Mouse (Mus musculus) MEL (cell line): ENCODE data around the gene Smyd3. TPM values are rescaled to one million over a fixed set of nuclear protein-coding genes. Genes with fewer than 3 reads are reported as not detected.

Experiments used
- DNase-seq: peaks from one replicate; pipeline ENCODE4 v3.0.0; 2011; ENCODE audit warnings: low read depth, low spot score
- H3K27ac ChIP-seq: 2 replicates; pipeline ENCODE4 v1.5.1; 2012; ENCODE audit warnings: low read depth, mild to moderate bottlenecking, control low read depth, low read length, moderate library complexity; ENCODE audit not compliant: control insufficient read depth
- H3K27me3 ChIP-seq, 2 experiments: fragments of 150-350 bp in 1 of 2; sonication (generic) in 1 of 2; 2 replicates each; pipeline ENCODE4 v1.6.1; 2012; ENCODE audit warnings: low read length in 2 of 2, mild to moderate bottlenecking in 2 of 2, improper control_type of control experiment in 1 of 2, moderate library complexity in 1 of 2; ENCODE audit not compliant: insufficient read depth in 2 of 2, control insufficient read depth in 1 of 2
- H3K36me3 ChIP-seq, 2 experiments: 2 replicates each; pipeline ENCODE4 v1.6.1; 2012 to 2014; ENCODE audit warnings: low read length in 2 of 2, improper control_type of control experiment in 1 of 2, inconsistent platforms in 1 of 2, mild to moderate bottlenecking in 1 of 2; ENCODE audit not compliant: insufficient read depth in 2 of 2, control insufficient read depth in 1 of 2
- H3K4me1 ChIP-seq, 2 experiments: fragments of 150-350 bp in 1 of 2; sonication (generic) in 1 of 2; 2 replicates each; pipeline ENCODE4 v1.6.1; 2012; ENCODE audit warnings: low read length in 2 of 2, improper control_type of control experiment in 1 of 2, mild to moderate bottlenecking in 1 of 2; ENCODE audit not compliant: insufficient read depth in 2 of 2, control insufficient read depth in 1 of 2
- H3K4me3 ChIP-seq, 2 experiments: fragments of 150-350 bp in 1 of 2; sonication (generic) in 1 of 2; 2 replicates each; pipeline ENCODE4 v1.5.1; 2012; ENCODE audit warnings: low read depth in 2 of 2, low read length in 2 of 2, mild to moderate bottlenecking in 2 of 2, moderate library complexity in 2 of 2, control low read depth in 1 of 2, improper control_type of control experiment in 1 of 2; ENCODE audit not compliant: control insufficient read depth in 1 of 2, insufficient read depth in 1 of 2
- H3K79me2 ChIP-seq: 2 replicates; pipeline ENCODE4 v1.6.1; 2012; ENCODE audit warnings: mild to moderate bottlenecking, low read length, moderate library complexity; ENCODE audit not compliant: control insufficient read depth, poor library complexity, insufficient read depth
- H3K9ac ChIP-seq: 2 replicates; pipeline ENCODE4 v1.6.1; 2012; ENCODE audit warnings: low read depth, mild to moderate bottlenecking, control low read depth, low read length, moderate library complexity; ENCODE audit not compliant: control insufficient read depth, poor library complexity, severe bottlenecking
- H3K9me3 ChIP-seq: fragments of 150-350 bp; sonication (generic); replicated peaks from 2 replicates; pipeline ENCODE4 v1.6.1; 2012; ENCODE audit warnings: mild to moderate bottlenecking, low read length, improper control_type of control experiment, moderate library complexity; ENCODE audit not compliant: insufficient read depth
- BHLHE40 ChIP-seq: IDR thresholded peaks from 2 replicates; pipeline ENCODE4 v1.6.1; 2012; ENCODE audit warnings: low read depth, mild to moderate bottlenecking, inconsistent platforms, low read length, improper control_type of control experiment, borderline replicate concordance
- CHD1 ChIP-seq: IDR thresholded peaks from 2 replicates; pipeline ENCODE4 v1.6.1; 2012; ENCODE audit warnings: low read depth, mild to moderate bottlenecking, inconsistent platforms, low read length, improper control_type of control experiment
- CHD2 ChIP-seq: IDR thresholded peaks from 2 replicates; pipeline ENCODE4 v1.6.1; 2011; ENCODE audit warnings: low read length, improper control_type of control experiment
- CTCF ChIP-seq, 3 experiments: IDR thresholded peaks in 2 of 3; conservative IDR thresholded peaks in 1 of 3; 2 replicates each; pipeline ENCODE4 v1.5.1; 2011 to 2012; ENCODE audit warnings: low read length in 3 of 3, low read depth in 2 of 3, mild to moderate bottlenecking in 2 of 3, improper control_type of control experiment in 1 of 3, inconsistent platforms in 1 of 3, mixed read lengths in 1 of 3, moderate library complexity in 1 of 3; ENCODE audit not compliant: control insufficient read depth in 1 of 3, insufficient read depth in 1 of 3, poor library complexity in 1 of 3, severe bottlenecking in 1 of 3
- E2F4 ChIP-seq: IDR thresholded peaks from 2 replicates; pipeline ENCODE4 v1.6.1; 2011; ENCODE audit warnings: low read depth, low read length, improper control_type of control experiment, borderline replicate concordance
- ELF1 ChIP-seq: IDR thresholded peaks from 2 replicates; pipeline ENCODE4 v1.6.1; 2014; ENCODE audit warnings: low read depth, mild to moderate bottlenecking, inconsistent platforms, low read length, improper control_type of control experiment, moderate library complexity
- ETS1 ChIP-seq: IDR thresholded peaks from 2 replicates; pipeline ENCODE4 v1.6.1; 2012; ENCODE audit warnings: low read depth, mild to moderate bottlenecking, inconsistent platforms, low read length, improper control_type of control experiment, moderate library complexity
- GABPA ChIP-seq: IDR thresholded peaks from 2 replicates; pipeline ENCODE4 v1.6.1; 2012; ENCODE audit warnings: low read depth, mild to moderate bottlenecking, inconsistent platforms, low read length, improper control_type of control experiment, moderate library complexity
- HCFC1 ChIP-seq: IDR thresholded peaks from 2 replicates; pipeline ENCODE4 v1.6.1; 2012; ENCODE audit warnings: low read depth, mild to moderate bottlenecking, inconsistent platforms, low read length, improper control_type of control experiment, moderate library complexity
- JUND ChIP-seq: IDR thresholded peaks from 2 replicates; pipeline ENCODE4 v1.6.1; 2011; ENCODE audit warnings: low read depth, mild to moderate bottlenecking, improper control_type of control experiment, low read length
- KAT2A ChIP-seq: conservative IDR thresholded peaks from 2 replicates; pipeline ENCODE4 v1.6.1; 2012; ENCODE audit warnings: low read depth, low read length, improper control_type of control experiment, inconsistent platforms
- MAFK ChIP-seq: IDR thresholded peaks from 2 replicates; pipeline ENCODE4 v1.6.1; 2011; ENCODE audit warnings: low read depth, mild to moderate bottlenecking, low read length, improper control_type of control experiment, borderline replicate concordance
- MAX ChIP-seq: IDR thresholded peaks from 2 replicates; pipeline ENCODE4 v1.6.1; 2011; ENCODE audit warnings: low read length, improper control_type of control experiment
- MAZ ChIP-seq: IDR thresholded peaks from 2 replicates; pipeline ENCODE4 v1.6.1; 2012; ENCODE audit warnings: low read depth, mild to moderate bottlenecking, inconsistent platforms, low read length, improper control_type of control experiment
- MEF2A ChIP-seq: IDR thresholded peaks from 2 replicates; pipeline ENCODE4 v1.6.1; 2014; ENCODE audit warnings: low read depth, mild to moderate bottlenecking, inconsistent platforms, low read length, improper control_type of control experiment; ENCODE audit not compliant: poor library complexity, insufficient replicate concordance, severe bottlenecking; ENCODE audit errors: extremely low read depth
- MXI1 ChIP-seq: IDR thresholded peaks from 2 replicates; pipeline ENCODE4 v1.6.1; 2011; ENCODE audit warnings: mild to moderate bottlenecking, low read depth, low read length, improper control_type of control experiment
- MYB ChIP-seq: IDR thresholded peaks from 2 replicates; pipeline ENCODE4 v1.6.1; 2011; ENCODE audit warnings: mild to moderate bottlenecking, low read depth, low read length, improper control_type of control experiment
- MYC ChIP-seq: IDR thresholded peaks from 2 replicates; pipeline ENCODE4 v1.6.1; 2011; ENCODE audit warnings: low read depth, mild to moderate bottlenecking, low read length, improper control_type of control experiment, moderate library complexity
- NELFE ChIP-seq: IDR thresholded peaks from 2 replicates; pipeline ENCODE4 v1.6.1; 2011; ENCODE audit warnings: low read depth, low read length, improper control_type of control experiment
- NRF1 ChIP-seq: IDR thresholded peaks from 2 replicates; pipeline ENCODE4 v1.6.1; 2014; ENCODE audit warnings: low read depth, mild to moderate bottlenecking, inconsistent platforms, low read length, improper control_type of control experiment, moderate library complexity; ENCODE audit not compliant: poor library complexity, insufficient read depth, severe bottlenecking
- POLR2A ChIP-seq, 2 experiments: IDR thresholded peaks; 2 replicates each; pipeline ENCODE4 v1.6.1; 2011 to 2012; ENCODE audit warnings: low read length in 2 of 2, mild to moderate bottlenecking in 2 of 2, control low read depth in 1 of 2, improper control_type of control experiment in 1 of 2, low read depth in 1 of 2, moderate library complexity in 1 of 2; ENCODE audit not compliant: control insufficient read depth in 1 of 2, insufficient read depth in 1 of 2, poor library complexity in 1 of 2
- POLR2AphosphoS2 ChIP-seq: IDR thresholded peaks from 2 replicates; pipeline ENCODE4 v1.6.1; 2011; ENCODE audit warnings: low read length, improper control_type of control experiment
- POLR2AphosphoS5 ChIP-seq: IDR thresholded peaks from 2 replicates; pipeline ENCODE4 v1.6.1; 2012; ENCODE audit warnings: low read depth, borderline replicate concordance, mild to moderate bottlenecking, inconsistent platforms, low read length, moderate library complexity, mixed read lengths
- RAD21 ChIP-seq: IDR thresholded peaks from 2 replicates; pipeline ENCODE4 v1.6.1; 2011; ENCODE audit warnings: mild to moderate bottlenecking, low read depth, low read length, improper control_type of control experiment
- SMC3 ChIP-seq: IDR thresholded peaks from 2 replicates; pipeline ENCODE4 v1.6.1; 2011; ENCODE audit warnings: low read depth, low read length, improper control_type of control experiment
- TAL1 ChIP-seq: IDR thresholded peaks from 2 replicates; pipeline ENCODE4 v1.6.1; 2012; ENCODE audit warnings: mild to moderate bottlenecking, inconsistent platforms, low read length, moderate library complexity, mixed read lengths
- TBP ChIP-seq: IDR thresholded peaks from 2 replicates; pipeline ENCODE4 v1.8.0; 2011; ENCODE audit warnings: low read depth, low read length, improper control_type of control experiment
- UBTF ChIP-seq: IDR thresholded peaks from 2 replicates; pipeline ENCODE4 v1.6.1; 2012; ENCODE audit warnings: low read depth, mild to moderate bottlenecking, inconsistent platforms, low read length, improper control_type of control experiment, moderate library complexity, borderline replicate concordance; ENCODE audit not compliant: insufficient read depth
- USF1 ChIP-seq: IDR thresholded peaks from 2 replicates; pipeline ENCODE4 v1.6.1; 2014; ENCODE audit warnings: low read depth, mild to moderate bottlenecking, inconsistent platforms, low read length, improper control_type of control experiment, moderate library complexity
- USF2 ChIP-seq, 2 experiments: IDR thresholded peaks; 2 replicates each; pipeline ENCODE4 v1.6.1; 2011 to 2012; ENCODE audit warnings: improper control_type of control experiment in 2 of 2, low read length in 2 of 2, borderline replicate concordance in 1 of 2, inconsistent platforms in 1 of 2, low read depth in 1 of 2, mild to moderate bottlenecking in 1 of 2; ENCODE audit not compliant: insufficient read depth in 1 of 2
- ZC3H11A ChIP-seq: IDR thresholded peaks from 2 replicates; pipeline ENCODE4 v1.6.1; 2012; ENCODE audit warnings: low read depth, mild to moderate bottlenecking, inconsistent platforms, low read length, improper control_type of control experiment
- ZKSCAN1 ChIP-seq: IDR thresholded peaks from 2 replicates; pipeline ENCODE4 v1.6.1; 2012; ENCODE audit warnings: low read depth, mild to moderate bottlenecking, inconsistent platforms, low read length, improper control_type of control experiment, moderate library complexity
- ZMIZ1 ChIP-seq: IDR thresholded peaks from 2 replicates; pipeline ENCODE4 v1.6.1; 2012; ENCODE audit warnings: low read depth, mild to moderate bottlenecking, inconsistent platforms, low read length, improper control_type of control experiment, moderate library complexity
- ZNF384 ChIP-seq: IDR thresholded peaks from 2 replicates; pipeline ENCODE4 v1.6.1; 2012; ENCODE audit warnings: low read depth, mild to moderate bottlenecking, inconsistent platforms, low read length, improper control_type of control experiment
- polyA plus RNA-seq, 2 experiments: library from polyadenylated mRNA; stranded (reverse) in 1 of 2; unstranded in 1 of 2; fragments of >175 nt in 1 of 2; fragments of >200 nt in 1 of 2; gene quantifications; 2 replicates each; pipeline versions ENCODE4 v1.2.1 to v1.2.4; 2012; ENCODE audit warnings: low replicate concordance in 2 of 2, low read depth in 1 of 2; ENCODE audit not compliant: insufficient read length in 2 of 2, insufficient read depth in 1 of 2, missing spikeins in 1 of 2
- total RNA-seq: library from RNA; depleted of rRNA; stranded (reverse); fragments of 300-350 nt; gene quantifications from 2 replicates; pipeline ENCODE4 v1.2.3, GENCODE M21; 2012

The Smyd3 gene
- total and polyA plus RNA-seq, 3 experiments = 13.3 to 18.2 TPM; not detected in 1

- Histone ChIP-seq H3K36me3 (peaks cover 0 to 44% of the 10 kb centered on the region in 2 experiments; a peak in 2 of 4 replicates), H3K9ac (peak overlapping the region; percentile 63), H3K79me2 (no peaks in the 10 kb centered on the region), H3K9me3 (no peaks in the 10 kb centered on the region), H3K27me3 (no peaks in the 10 kb centered on the region), H3K4me3 (peak overlapping the region; percentile 16 to 38), H3K27ac (peak overlapping the region; percentile 94), H3K4me1 (peaks cover 30 to 39% of the 10 kb centered on the region in 2 experiments)
- DNase-seq = peak; percentile 95
- peak; percentile 55; the same call in 1 of the 2 replicates for TF ChIP-seq CHD2
- no peak for TF ChIP-seq MEF2A
- TF ChIP-seq NRF1 = peak; percentile 48; the same call in 1 of the 2 replicates
- TF ChIP-seq ZKSCAN1 = no peak
- no peak for TF ChIP-seq USF2 (IDR thresholded peaks at IDR 0.05; ENCODE audit: borderline replicate concordance in 1 of 2, insufficient read depth in 1 of 2, low read depth in 1 of 2, low read length in 2 of 2)
- TF ChIP-seq POLR2AphosphoS2 = peak; percentile 71; the same call in 1 of the 2 replicates
- TF ChIP-seq MAX = peak; percentile 93
- TF ChIP-seq MYC = peak; percentile 72
- TF ChIP-seq TAL1 = no peak; the same call in 1 of the 2 replicates
- no peak; the same call in 1 of the 2 replicates for TF ChIP-seq HCFC1
- TF ChIP-seq CTCF (IDR thresholded peaks at IDR 0.05 in 2 of 3, conservative IDR thresholded peaks at IDR 0.05 in 1 of 3; ENCODE audit: control insufficient read depth in 1 of 3, insufficient read depth in 1 of 3, low read depth in 2 of 3, low read length in 3 of 3, poor library complexity in 1 of 3, severe bottlenecking in 1 of 3) = no peak
- TF ChIP-seq USF1 = peak; percentile 71
- TF ChIP-seq CHD1 = peak; percentile 96
- no peak for TF ChIP-seq UBTF
- TF ChIP-seq ZMIZ1 = peak; percentile 74
- peak; percentile 94 for TF ChIP-seq ETS1
- no peak for TF ChIP-seq ELF1
- no peak for TF ChIP-seq ZC3H11A
- TF ChIP-seq BHLHE40 = peak; percentile 84
- TF ChIP-seq MAZ = no peak
- 0 out of 2 replicates have a peak, but pooled peaks have one; percentile 56 for TF ChIP-seq E2F4
- TF ChIP-seq NELFE = peak; percentile 63
- TF ChIP-seq GABPA = 0 out of 2 replicates have a peak, but pooled peaks have one; percentile 38
- TF ChIP-seq JUND = peak; percentile 82; the same call in 1 of the 2 replicates
- peak; percentile 100 for TF ChIP-seq MYB
- TF ChIP-seq TBP = peak; percentile 83
- TF ChIP-seq KAT2A = no peak; the same call in 1 of the 2 replicates
- peak; percentile 88 for TF ChIP-seq MXI1
- TF ChIP-seq POLR2AphosphoS5 = no peak
- TF ChIP-seq ZNF384 = peak; percentile 41; the same call in 1 of the 2 replicates
- no peak for TF ChIP-seq RAD21
- TF ChIP-seq SMC3 = no peak; the same call in 1 of the 2 replicates
- TF ChIP-seq POLR2A (IDR thresholded peaks at IDR 0.05; ENCODE audit: control insufficient read depth in 1 of 2, insufficient read depth in 1 of 2, low read depth in 1 of 2, low read length in 2 of 2, poor library complexity in 1 of 2) = peak in 1 of 2 experiments; percentile 76; a peak in 1 of 4 replicates
- peak; percentile 85; the same call in 1 of the 2 replicates for TF ChIP-seq MAFK
These were observed 400.8 kb downstream of the Smyd3 start for GRCm38 (mm10) chr1:179116729-179117663.
